Mouse (Mus musculus) liver, postnatal 0 days (tissue): ENCODE data around the gene Brox. TPM values are rescaled to one million over a fixed set of nuclear protein-coding genes. Genes with fewer than 3 reads are reported as not detected.

Source experiments
- ATAC-seq: fragments of 200-750 bp; cut with Nextera tagmentation; 2 replicates; pipeline ENCODE4 v1.8.0; 2017; ENCODE audit warnings: mild to moderate bottlenecking, moderate library complexity
- DNase-seq: peaks from one replicate; pipeline ENCODE4 v3.0.0-alpha.2; 2016
- H3K27ac ChIP-seq: fragments of 300-500 bp; sonication (generic); 2 replicates; pipeline ENCODE4 v1.5.1; 2014; ENCODE audit warnings: antibody characterized with exemption, moderate library complexity, mild to moderate bottlenecking, low read depth
- H3K27me3 ChIP-seq: fragments of 300-500 bp; sonication (generic); 2 replicates; pipeline ENCODE4 v1.6.1; 2014; ENCODE audit warnings: low read length, control low read depth, mixed read lengths; ENCODE audit not compliant: insufficient read depth
- H3K36me3 ChIP-seq: fragments of 300-500 bp; sonication (generic); replicated peaks from 2 replicates; pipeline ENCODE4 v1.6.1; 2014; ENCODE audit warnings: mild to moderate bottlenecking, control low read depth, low read length, moderate library complexity, mixed read lengths; ENCODE audit not compliant: insufficient read depth
- H3K4me1 ChIP-seq: fragments of 300-500 bp; sonication (generic); 2 replicates; pipeline ENCODE4 v1.6.1; 2014; ENCODE audit warnings: antibody characterized with exemption, mild to moderate bottlenecking, control low read depth; ENCODE audit not compliant: insufficient read depth
- H3K4me2 ChIP-seq: fragments of 300-500 bp; sonication (generic); 2 replicates; pipeline ENCODE4 v1.6.1; 2014; ENCODE audit warnings: low read depth, mild to moderate bottlenecking, low read length, moderate library complexity, mixed read lengths
- H3K4me3 ChIP-seq: fragments of 300-500 bp; sonication (generic); 2 replicates; pipeline ENCODE4 v1.5.1; 2014; ENCODE audit warnings: low read depth, low read length
- H3K9ac ChIP-seq: fragments of 300-500 bp; sonication (generic); replicated peaks from 2 replicates; pipeline ENCODE4 v1.6.1; 2014; ENCODE audit warnings: mild to moderate bottlenecking, moderate library complexity
- H3K9me3 ChIP-seq: fragments of 300-500 bp; sonication (generic); 2 replicates; pipeline ENCODE4 v1.6.1; 2016; ENCODE audit warnings: mild to moderate bottlenecking, control low read depth, low read length, mixed read lengths
- CTCF ChIP-seq: sonication (generic); IDR thresholded peaks from 2 replicates; pipeline ENCODE4 v1.5.1; 2016; ENCODE audit warnings: antibody characterized with exemption, low read depth
- EP300 ChIP-seq: IDR thresholded peaks from 2 replicates; pipeline ENCODE4 v1.6.1; 2016; ENCODE audit warnings: antibody characterized with exemption, low read depth, mild to moderate bottlenecking
- WGBS: fragments of 180-500 bp; shearing (Covaris S2); extraction: QIAGEN DNeasy Blood & Tissue Kit; methylation state at CpG from one replicate; pipeline ENCODE4 v1.1.7; 2014; ENCODE audit not compliant: insufficient replicate concordance; 5-methylcytosine and 5-hydroxymethylcytosine counted together
- polyA plus RNA-seq: library from polyadenylated mRNA; unstranded; fragments of >200 nt; fragmentation: Nextera tagmentation; extraction: Ambion mirVana; gene quantifications from 2 replicates; pipeline ENCODE4 v1.2.1, GENCODE M21; 2015

Brox gene
- polyA plus RNA-seq, 1 experiment from 2014 or later, result 17.1 TPM

- H3K9me3 ChIP-seq, result no peaks in the 10 kb centered on the region
- ATAC-seq, result no peak
- DNase-seq, result no peak
- no peaks in the 10 kb centered on the region for H3K4me1 ChIP-seq
- no peak overlapping the region for H3K27ac ChIP-seq
- no peaks in the 10 kb centered on the region for H3K27me3 ChIP-seq
- peaks cover 15% of the 10 kb centered on the region; the same call in 1 of the 2 replicates for H3K36me3 ChIP-seq
- H3K4me3 ChIP-seq, result no peak overlapping the region
- 70% methylated on average over 3 of the region's 3 CpGs for WGBS
- no peak overlapping the region for H3K9ac ChIP-seq
- TF ChIP-seq CTCF, result no peak
- TF ChIP-seq EP300, result no peak
- no peak overlapping the region for H3K4me2 ChIP-seq
These were observed 10.5 kb upstream of the Brox start for GRCm38 (mm10) chr1:183307555-183307954.

- Histone ChIP-seq H3K4me1 (no peaks in the 10 kb centered on the region), H3K36me3 (no peaks in the 10 kb centered on the region), H3K27me3 (no peaks in the 10 kb centered on the region), H3K4me2 (no peak overlapping the region), H3K4me3 (no peak overlapping the region), H3K27ac (no peak overlapping the region), H3K9ac (no peak overlapping the region), H3K9me3 (no peaks in the 10 kb centered on the region)
- TF ChIP-seq CTCF, result no peak
- TF ChIP-seq EP300, result no peak
- WGBS, result 80% methylated on average over 6 of the region's 6 CpGs
- ATAC-seq (no peak), DNase-seq (peak; percentile 94)
These were observed 2.1 kb upstream of the Brox start for GRCm38 (mm10) chr1:183299161-183299560.

DNA sequence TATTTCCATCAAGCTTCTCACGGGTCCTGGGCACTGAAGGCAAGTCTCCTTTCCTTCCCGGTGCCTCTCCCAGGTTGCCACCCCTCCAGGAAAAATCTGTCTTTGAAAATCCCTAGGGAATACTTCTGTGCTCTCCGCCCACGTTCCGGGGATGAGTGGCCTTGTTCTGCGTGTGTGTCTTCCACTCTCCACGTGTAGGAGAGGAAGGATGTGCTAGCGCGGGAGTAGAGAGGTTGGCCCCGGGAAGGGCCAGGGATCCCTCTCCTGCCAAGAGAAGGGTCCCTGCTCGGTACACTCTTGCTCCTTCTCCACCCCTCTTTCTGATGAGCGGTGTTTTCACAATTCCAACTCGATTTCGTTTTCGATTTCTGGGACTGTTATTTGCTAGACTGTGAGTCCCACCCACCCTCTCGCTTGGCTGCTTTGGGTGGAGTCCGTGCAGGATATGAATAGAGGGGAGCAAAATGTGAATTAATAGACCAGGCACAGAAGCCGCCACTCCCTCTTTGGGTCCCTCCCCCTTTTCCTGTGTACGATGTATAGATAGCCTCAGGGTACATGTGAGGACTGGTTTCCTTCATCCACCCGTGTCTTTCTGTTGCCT, 919 bp upstream of the Brox start:
- Histone ChIP-seq H3K9ac (peak overlapping the region; percentile 67), H3K27ac (peak overlapping the region; percentile 72), H3K27me3 (no peaks in the 10 kb centered on the region), H3K9me3 (no peaks in the 10 kb centered on the region), H3K4me2 (peak overlapping the region; percentile 71), H3K4me3 (peak overlapping the region; percentile 62), H3K36me3 (peaks cover 11% of the 10 kb centered on the region), H3K4me1 (no peaks in the 10 kb centered on the region)
- TF ChIP-seq CTCF, result no peak
- no peak for TF ChIP-seq EP300
- no peak for ATAC-seq
- WGBS, result 1% methylated on average over 20 of the region's 20 CpGs
- peak; percentile 62 for DNase-seq

- Histone ChIP-seq H3K27ac (peak overlapping the region; percentile 72), H3K4me1 (no peaks in the 10 kb centered on the region), H3K36me3 (peaks cover 12% of the 10 kb centered on the region), H3K4me3 (peak overlapping the region; percentile 62), H3K9me3 (no peaks in the 10 kb centered on the region), H3K27me3 (no peaks in the 10 kb centered on the region), H3K4me2 (peak overlapping the region; percentile 71), H3K9ac (peak overlapping the region; percentile 67)
- WGBS, result under 1% methylated on average over 28 of the region's 30 CpGs
- DNase-seq, result peak; percentile 70
- TF ChIP-seq CTCF (no peak), EP300 (no peak)
- peak; percentile 52 for ATAC-seq
These were observed 410 bp upstream of the Brox start for GRCm38 (mm10) chr1:183297473-183297885.

DNA sequence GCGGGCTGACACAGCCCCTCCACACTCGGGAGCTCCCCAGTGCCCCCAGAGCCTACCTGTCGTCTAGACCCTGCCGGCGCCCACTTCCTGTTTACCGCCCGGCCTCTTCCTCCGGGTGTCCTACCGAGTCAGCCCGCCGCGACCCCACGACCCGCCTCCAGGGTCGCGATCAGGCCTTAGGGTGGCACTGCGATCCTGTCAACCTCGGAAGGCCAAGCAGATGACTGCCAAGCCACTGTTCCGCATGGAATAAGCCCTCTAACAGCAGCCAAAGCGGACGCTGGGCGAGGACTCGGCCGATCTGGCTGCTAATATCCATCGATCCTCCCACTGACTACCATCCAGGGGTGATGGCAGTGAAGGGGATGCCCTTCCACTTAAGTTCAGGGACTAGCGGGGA, 604 bp downstream of the Brox start, which contains the start of gene Aida:
Aida (plus strand) TSS at position 126 of the 400 bp plus-strand sequence.
- Histone ChIP-seq H3K4me1 (no peaks in the 10 kb centered on the region), H3K4me3 (peak within 1 kb of the TSS; percentile 62), H3K27ac (peak within 1 kb of the TSS; percentile 72), H3K9me3 (no peaks in the 10 kb centered on the region), H3K4me2 (peak within 1 kb of the TSS; percentile 71), H3K27me3 (no peaks in the 10 kb centered on the region), H3K9ac (peak within 1 kb of the TSS; percentile 67), H3K36me3 (peaks cover 16% of the 10 kb centered on the region)
- DNase-seq (peak; percentile 68), ATAC-seq (peak; percentile 33)
- TF ChIP-seq CTCF, result peak; percentile 11; the same call in 1 of the 2 replicates
- TF ChIP-seq EP300, result no peak
- 1% methylated on average over 26 of the region's 26 CpGs for WGBS

- no peaks in the 10 kb centered on the region for H3K9me3 ChIP-seq
- TF ChIP-seq EP300, result no peak
- no peak for TF ChIP-seq CTCF
- no peak overlapping the region for H3K4me3 ChIP-seq
- no peak overlapping the region for H3K4me2 ChIP-seq
- H3K36me3 ChIP-seq, result peaks cover 73% of the 10 kb centered on the region
- H3K9ac ChIP-seq, result no peak overlapping the region
- DNase-seq (no peak), ATAC-seq (no peak)
- WGBS, result 89% methylated on average over 4 of the region's 4 CpGs
- H3K4me1 ChIP-seq, result no peaks in the 10 kb centered on the region
- no peaks in the 10 kb centered on the region for H3K27me3 ChIP-seq
- H3K27ac ChIP-seq, result no peak overlapping the region
These were observed 7.5 kb downstream of the Brox start for GRCm38 (mm10) chr1:183289576-183289975.
